Mouse (Mus musculus) frontal cortex, adult 2 months (tissue): ENCODE data around the gene Orc3. TPM values are rescaled to one million over a fixed set of nuclear protein-coding genes. Genes with fewer than 3 reads are reported as not detected.

Source experiments
- polyA plus RNA-seq: library from polyadenylated mRNA; depleted of rRNA; stranded (reverse); fragments of >200 nt; gene quantifications from 2 replicates; pipeline ENCODE4 v1.2.3, GENCODE M21; 2012; rRNA removed

Orc3 gene
- polyA plus RNA-seq, 1 experiment: 46.5 TPM

Other genes starting within 250 kb of the Orc3 start
- gene Akirin2, start 64.0 kb downstream of the Orc3 start, polyA plus RNA-seq: 87.6 and 90.9 TPM in 2 replicates
- 30.8 and 35.2 TPM in 2 replicates for gene Rars2, start within 50 bp of the Orc3 start, polyA plus RNA-seq
- 19.8 and 21.5 TPM in 2 replicates for gene Slc35a1, start 72.5 kb upstream of the Orc3 start, polyA plus RNA-seq
- 1.9 and 2.0 TPM in 2 replicates for gene Cfap206, start 115.3 kb upstream of the Orc3 start, polyA plus RNA-seq
- not detected in 2 replicates for gene Gm136, start 141.3 kb upstream of the Orc3 start, polyA plus RNA-seq
- 26.4 and 27.7 TPM in 2 replicates for gene Smim8, start 163.5 kb upstream of the Orc3 start, polyA plus RNA-seq